Mouse (Mus musculus) hindbrain, embryonic 14.5 days (tissue): ENCODE measurements around the gene Scel. TPM values are rescaled to one million over a fixed set of nuclear protein-coding genes. Genes with fewer than 3 reads are reported as not detected.

Experiments
- ATAC-seq: fragments of 200-750 bp; cut with Nextera tagmentation; 2 replicates; pipeline ENCODE4 v1.8.0; 2017; ENCODE audit warnings: moderate number of reproducible peaks, mild to moderate bottlenecking, moderate TSS enrichment, moderate library complexity; ENCODE audit not compliant: low FRiP score
- DNase-seq: peaks from one replicate; pipeline ENCODE4 v3.0.0-alpha.2; 2015; ENCODE audit warnings: low spot score
- H3K27ac ChIP-seq: fragments of 300-500 bp; sonication (generic); 2 replicates; pipeline ENCODE4 v1.5.1; 2014; ENCODE audit warnings: mild to moderate bottlenecking, moderate library complexity
- H3K27me3 ChIP-seq: fragments of 300-500 bp; sonication (generic); 2 replicates; pipeline ENCODE4 v1.6.1; 2014; ENCODE audit warnings: mild to moderate bottlenecking, low read length, mixed read lengths; ENCODE audit not compliant: control insufficient read depth, insufficient read depth
- H3K36me3 ChIP-seq: fragments of 300-500 bp; sonication (generic); replicated peaks from 2 replicates; pipeline ENCODE4 v1.6.1; 2014; ENCODE audit not compliant: control insufficient read depth, insufficient read depth
- H3K4me1 ChIP-seq: fragments of 300-500 bp; sonication (generic); replicated peaks from 2 replicates; pipeline ENCODE4 v1.6.1; 2014; ENCODE audit warnings: antibody characterized with exemption, low read length, mixed read lengths; ENCODE audit not compliant: control insufficient read depth, insufficient read depth
- H3K4me2 ChIP-seq: fragments of 300-500 bp; sonication (generic); replicated peaks from 2 replicates; pipeline ENCODE4 v1.6.1; 2014; ENCODE audit warnings: mild to moderate bottlenecking, moderate library complexity
- H3K4me3 ChIP-seq: fragments of 300-500 bp; sonication (generic); replicated peaks from 2 replicates; pipeline ENCODE4 v1.5.1; 2014; ENCODE audit warnings: mild to moderate bottlenecking, low read length
- H3K9ac ChIP-seq: fragments of 300-500 bp; sonication (generic); 2 replicates; pipeline ENCODE4 v1.6.1; 2014
- H3K9me3 ChIP-seq: fragments of 300-500 bp; sonication (generic); 2 replicates; pipeline ENCODE4 v1.6.1; 2016; ENCODE audit warnings: low read length; ENCODE audit not compliant: control insufficient read depth
- WGBS: fragments of 180-500 bp; shearing (Covaris S2); extraction: QIAGEN DNeasy Blood & Tissue Kit; methylation state at CpG from one replicate; pipeline ENCODE4 v1.1.7; 2014; 5-methylcytosine and 5-hydroxymethylcytosine counted together
- polyA plus RNA-seq: library from polyadenylated mRNA; unstranded; fragments of >200 nt; fragmentation: Nextera tagmentation; extraction: Ambion mirVana; gene quantifications from 2 replicates; pipeline ENCODE4 v1.2.1, GENCODE M21; 2014

Scel gene
- polyA plus RNA-seq, 1 experiment from 2014 or later = 0.36 TPM

- Histone ChIP-seq H3K9me3 (no peaks in the 10 kb centered on the region), H3K27me3 (no peaks in the 10 kb centered on the region), H3K27ac (no peak overlapping the region), H3K4me2 (no peak overlapping the region), H3K4me3 (no peak overlapping the region), H3K4me1 (no peaks in the 10 kb centered on the region), H3K9ac (no peak overlapping the region), H3K36me3 (no peaks in the 10 kb centered on the region)
- WGBS = 80% methylated on average over 3 of the region's 3 CpGs
- DNase-seq = no peak
- ATAC-seq = no peak
Measured at GRCm38 (mm10) chr14:103477281-103477680, 35.9 kb upstream of the Scel start.

- WGBS = 87% methylated on average over 2 of the region's 2 CpGs
- H3K36me3 ChIP-seq = no peaks in the 10 kb centered on the region
- no peaks in the 10 kb centered on the region for H3K27me3 ChIP-seq
- ATAC-seq = no peak
- H3K9me3 ChIP-seq = no peaks in the 10 kb centered on the region
- no peak overlapping the region for H3K9ac ChIP-seq
- no peak overlapping the region for H3K4me2 ChIP-seq
- no peak overlapping the region for H3K4me3 ChIP-seq
- H3K4me1 ChIP-seq = no peaks in the 10 kb centered on the region
- H3K27ac ChIP-seq = no peak overlapping the region
- DNase-seq = no peak
Measured at GRCm38 (mm10) chr14:103477959-103478358, 35.2 kb upstream of the Scel start.

DNA sequence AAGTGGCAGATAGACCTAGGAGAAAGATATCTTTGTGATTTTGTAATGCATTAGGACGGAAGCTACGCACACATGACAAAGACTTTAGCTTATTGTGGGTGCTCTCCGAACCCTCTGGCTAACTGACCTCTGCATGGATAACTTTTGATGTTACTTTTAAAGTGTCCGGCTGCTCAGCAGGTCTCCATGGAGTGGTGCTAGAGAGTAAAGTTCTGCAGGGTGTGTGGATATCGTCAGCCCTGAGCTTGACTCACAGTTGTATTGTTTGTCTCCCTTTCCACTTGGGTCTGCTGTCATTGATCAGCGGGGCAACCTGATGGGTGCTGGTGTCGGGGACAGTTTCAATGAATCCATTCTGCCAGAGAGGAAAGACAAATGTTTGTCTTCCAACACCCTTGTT is 33.7 kb upstream of the Scel start:
- no peak for DNase-seq
- Histone ChIP-seq H3K27me3 (no peaks in the 10 kb centered on the region), H3K36me3 (no peaks in the 10 kb centered on the region), H3K27ac (no peak overlapping the region), H3K9me3 (no peaks in the 10 kb centered on the region), H3K4me3 (no peak overlapping the region), H3K4me2 (no peak overlapping the region), H3K9ac (no peak overlapping the region), H3K4me1 (no peaks in the 10 kb centered on the region)
- WGBS = 66% methylated on average over 7 of the region's 7 CpGs
- no peak for ATAC-seq

DNA sequence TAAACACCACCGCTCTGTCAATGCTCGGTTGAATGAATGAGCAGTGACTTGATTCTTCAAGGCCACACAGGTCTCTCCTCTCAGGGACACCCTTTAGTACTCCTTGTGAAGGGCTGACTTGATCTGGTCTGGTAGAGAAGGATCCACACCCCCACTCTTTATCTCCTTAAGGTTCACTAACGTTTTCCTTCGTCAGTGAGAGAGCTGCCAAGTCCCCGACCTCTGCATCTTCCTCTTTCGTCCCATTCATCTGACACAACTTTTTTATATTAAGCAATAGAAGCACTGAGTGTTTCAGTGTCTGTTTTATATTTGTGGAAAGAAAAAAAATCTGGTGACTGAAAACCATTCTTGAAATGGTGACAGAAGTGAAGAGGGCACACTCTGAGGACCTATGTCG is 31.6 kb upstream of the Scel start:
- ATAC-seq (no peak), DNase-seq (no peak)
- Histone ChIP-seq H3K4me3 (no peak overlapping the region), H3K4me2 (no peak overlapping the region), H3K9me3 (no peaks in the 10 kb centered on the region), H3K36me3 (no peaks in the 10 kb centered on the region), H3K9ac (no peak overlapping the region), H3K4me1 (no peaks in the 10 kb centered on the region), H3K27me3 (no peaks in the 10 kb centered on the region), H3K27ac (no peak overlapping the region)
- WGBS = 91% methylated on average over 7 of the region's 7 CpGs

- H3K9ac ChIP-seq = no peak overlapping the region
- no peaks in the 10 kb centered on the region for H3K4me1 ChIP-seq
- no peak overlapping the region for H3K4me2 ChIP-seq
- H3K36me3 ChIP-seq = no peaks in the 10 kb centered on the region
- H3K4me3 ChIP-seq = no peak overlapping the region
- whole genome bisulfite sequencing = 91% methylated on average over 8 of the region's 8 CpGs
- no peaks in the 10 kb centered on the region for H3K27me3 ChIP-seq
- ATAC-seq (no peak), DNase-seq (no peak)
- no peaks in the 10 kb centered on the region for H3K9me3 ChIP-seq
- no peak overlapping the region for H3K27ac ChIP-seq
Measured at GRCm38 (mm10) chr14:103485671-103486070, 27.5 kb upstream of the Scel start.

GRCm38 (mm10) chr14:103486974-103487373 is 26.2 kb upstream of the Scel start:
- WGBS = 95% methylated on average over 5 of the region's 5 CpGs
- Histone ChIP-seq H3K27ac (no peak overlapping the region), H3K36me3 (no peaks in the 10 kb centered on the region), H3K4me3 (no peak overlapping the region), H3K9me3 (peaks cover 8% of the 10 kb centered on the region; the same call in 1 of the 2 replicates), H3K27me3 (no peaks in the 10 kb centered on the region), H3K9ac (no peak overlapping the region), H3K4me1 (no peaks in the 10 kb centered on the region), H3K4me2 (no peak overlapping the region)
- DNase-seq = no peak
- ATAC-seq = no peak

DNA sequence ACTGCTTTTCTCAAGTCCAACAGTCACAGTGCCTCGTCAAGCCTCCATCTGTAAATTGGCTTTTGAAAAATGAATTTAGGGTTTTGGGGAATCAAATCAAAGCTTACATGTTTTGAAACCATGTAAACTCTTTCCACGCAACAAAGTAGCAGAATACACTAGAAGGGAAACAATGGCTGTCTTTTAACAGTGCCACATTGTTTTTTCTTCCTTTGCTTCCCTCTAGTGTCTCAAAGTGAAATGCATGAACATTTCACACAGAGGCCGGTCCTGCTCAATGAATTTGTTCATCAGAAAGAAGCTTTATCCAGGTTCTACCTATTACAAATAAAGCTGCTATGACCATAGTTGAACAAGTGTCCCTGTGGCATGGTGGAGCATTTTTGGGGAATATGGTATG is 24.5 kb upstream of the Scel start:
- no peak for ATAC-seq
- WGBS = 63% methylated on average over 3 of the region's 3 CpGs
- Histone ChIP-seq H3K9ac (no peak overlapping the region), H3K27ac (no peak overlapping the region), H3K4me2 (no peak overlapping the region), H3K9me3 (peaks cover 18% of the 10 kb centered on the region), H3K27me3 (no peaks in the 10 kb centered on the region), H3K36me3 (no peaks in the 10 kb centered on the region), H3K4me1 (no peaks in the 10 kb centered on the region), H3K4me3 (no peak overlapping the region)
- peak; percentile 71 for DNase-seq

DNA sequence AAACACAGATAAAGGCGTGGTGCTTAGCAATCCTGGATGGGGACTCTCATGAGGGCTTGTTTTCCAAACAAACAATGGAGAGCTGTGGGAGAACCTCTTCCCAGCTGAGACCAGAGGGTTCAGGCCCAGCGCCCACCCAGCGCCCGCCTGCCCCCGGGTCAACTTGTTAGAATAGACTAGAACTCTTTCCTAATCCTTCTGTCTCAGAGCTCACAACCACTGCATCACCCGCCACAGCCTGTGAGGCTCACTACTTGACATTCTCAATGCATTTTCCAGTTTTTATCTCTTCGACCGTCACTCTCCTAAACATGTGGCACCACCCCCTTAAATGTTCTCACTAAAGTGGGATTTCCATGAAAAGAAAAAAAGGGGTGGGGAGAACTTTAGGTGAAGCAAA is 14.9 kb upstream of the Scel start:
- 63% methylated on average over 8 of the region's 8 CpGs for WGBS
- ATAC-seq (no peak), DNase-seq (no peak)
- Histone ChIP-seq H3K4me3 (no peak overlapping the region), H3K36me3 (no peaks in the 10 kb centered on the region), H3K4me1 (no peaks in the 10 kb centered on the region), H3K4me2 (no peak overlapping the region), H3K9ac (no peak overlapping the region), H3K9me3 (peaks cover 3% of the 10 kb centered on the region), H3K27ac (no peak overlapping the region), H3K27me3 (no peaks in the 10 kb centered on the region)

GRCm38 (mm10) chr14:103498613-103499012 is 14.5 kb upstream of the Scel start:
- no peaks in the 10 kb centered on the region for H3K4me1 ChIP-seq
- WGBS = 72% methylated on average over 5 of the region's 5 CpGs
- H3K4me3 ChIP-seq = no peak overlapping the region
- H3K27me3 ChIP-seq = no peaks in the 10 kb centered on the region
- H3K27ac ChIP-seq = no peak overlapping the region
- ATAC-seq (no peak), DNase-seq (no peak)
- H3K9me3 ChIP-seq = no peaks in the 10 kb centered on the region
- H3K9ac ChIP-seq = no peak overlapping the region
- H3K4me2 ChIP-seq = no peak overlapping the region
- H3K36me3 ChIP-seq = no peaks in the 10 kb centered on the region

GRCm38 (mm10) chr14:103499060-103499459 is 14.1 kb upstream of the Scel start:
- H3K9me3 ChIP-seq = no peaks in the 10 kb centered on the region
- WGBS = 21% methylated on average over 1 of the region's 1 CpGs
- H3K9ac ChIP-seq = no peak overlapping the region
- no peak overlapping the region for H3K4me3 ChIP-seq
- DNase-seq (no peak), ATAC-seq (no peak)
- no peak overlapping the region for H3K27ac ChIP-seq
- H3K4me1 ChIP-seq = no peaks in the 10 kb centered on the region
- no peaks in the 10 kb centered on the region for H3K36me3 ChIP-seq
- H3K4me2 ChIP-seq = no peak overlapping the region
- no peaks in the 10 kb centered on the region for H3K27me3 ChIP-seq
